Mouse (Mus musculus): Measurements from ENCODE around the gene Gls. TPM values are rescaled to one million over a fixed set of nuclear protein-coding genes. Genes with fewer than 3 reads are reported as not detected.

The Gls gene
- polyA plus RNA-seq, 2 experiments = 44.9 to 126 TPM

DNA sequence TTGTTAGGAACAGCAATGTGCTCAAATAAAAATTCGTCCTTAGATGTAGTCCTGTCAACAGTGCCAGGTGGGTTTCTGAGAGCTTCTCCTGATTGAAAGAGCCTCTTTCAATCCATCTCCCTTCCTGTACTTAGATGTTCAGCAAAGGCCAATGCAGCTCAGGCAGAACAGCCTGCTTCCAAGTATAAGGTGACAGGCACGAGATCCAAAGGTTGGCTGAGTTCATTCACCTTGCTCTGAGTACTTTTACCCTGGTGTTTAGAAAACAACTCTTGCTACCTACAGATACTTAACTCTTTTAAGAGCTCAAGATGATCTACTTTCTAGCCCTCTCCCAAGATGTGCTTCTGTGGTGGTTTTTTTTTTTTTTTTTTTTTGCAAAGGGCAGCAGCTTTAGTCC lies 56.0 kb downstream of the Gls start:
- 54% methylated on average over 2 of the region's 2 CpGs for WGBS
- no peak overlapping the region for H3K27ac ChIP-seq (replicated peaks; ENCODE audit: low read depth, low read length)

DNA sequence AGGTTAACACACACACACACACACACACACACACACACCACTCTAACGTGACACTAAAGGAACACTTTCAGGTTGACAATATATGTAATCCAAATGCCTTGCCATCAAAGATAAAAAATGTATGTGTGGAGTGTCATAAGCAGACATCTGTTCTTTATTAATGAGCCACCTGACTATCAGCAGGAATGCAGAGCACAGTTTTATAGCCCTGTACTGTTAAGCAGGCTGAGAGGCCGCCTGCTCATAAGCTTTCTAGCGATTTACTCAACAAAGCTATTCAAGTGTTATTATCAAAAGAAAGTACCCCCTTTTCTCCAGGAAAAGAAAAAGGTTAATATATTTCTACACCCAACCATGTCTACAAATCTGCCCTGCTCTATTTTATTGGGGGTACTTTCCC lies 57.0 kb downstream of the Gls start:
- Histone ChIP-seq H3K4me2 (replicated peaks; ENCODE audit: low read depth, low read length, severe bottlenecking) (no peak overlapping the region), H3K4me3 (replicated peaks; ENCODE audit: low read length) (no peak overlapping the region), H3K9ac (ENCODE audit: low read depth, low read length, severe bottlenecking) (no peak overlapping the region), H3K27ac (replicated peaks; ENCODE audit: low read depth, low read length) (no peak overlapping the region), H3K9me3 (ENCODE audit: control insufficient read depth, low read length) (no peaks in the 10 kb centered on the region), H3K36me3 (ENCODE audit: control insufficient read depth, insufficient read depth, low read length) (no peaks in the 10 kb centered on the region), H3K27me3 (ENCODE audit: control insufficient read depth, insufficient read depth, low read length) (no peaks in the 10 kb centered on the region), H3K4me1 (ENCODE audit: control insufficient read depth, insufficient read depth, low read length) (peaks cover 15% of the 10 kb centered on the region)
- TF ChIP-seq POLR2A (IDR thresholded peaks at IDR 0.05; ENCODE audit: borderline replicate concordance, extremely low read depth, insufficient read depth, insufficient read length) = no peak
- peak; percentile 52 for DNase-seq (ENCODE audit: low spot score)
- ATAC-seq (ENCODE audit: low FRiP score, low read depth) = peak; percentile 51; the same call in 1 of the 2 replicates
- 22% methylated on average over 3 of the region's 3 CpGs for WGBS

More for the DNA sequence above, 56.0 kb downstream of the Gls start:
- no peak overlapping the region for H3K9ac ChIP-seq (ENCODE audit: low read depth, low read length, severe bottlenecking)
- H3K4me1 ChIP-seq (ENCODE audit: control insufficient read depth, insufficient read depth, low read length) = peaks cover 15% of the 10 kb centered on the region
- H3K27me3 ChIP-seq (ENCODE audit: control insufficient read depth, insufficient read depth, low read length) = no peaks in the 10 kb centered on the region
- TF ChIP-seq POLR2A (IDR thresholded peaks at IDR 0.05; ENCODE audit: borderline replicate concordance, extremely low read depth, insufficient read depth, insufficient read length) = no peak
- ATAC-seq (ENCODE audit: low FRiP score, low read depth) = no peak
- H3K36me3 ChIP-seq (ENCODE audit: control insufficient read depth, insufficient read depth, low read length) = no peaks in the 10 kb centered on the region
- H3K4me3 ChIP-seq (replicated peaks; ENCODE audit: low read length) = no peak overlapping the region
- DNase-seq (ENCODE audit: low spot score) = no peak
- H3K9me3 ChIP-seq (ENCODE audit: control insufficient read depth, low read length) = no peaks in the 10 kb centered on the region
- H3K4me2 ChIP-seq (replicated peaks; ENCODE audit: low read depth, low read length, severe bottlenecking) = no peak overlapping the region

DNA sequence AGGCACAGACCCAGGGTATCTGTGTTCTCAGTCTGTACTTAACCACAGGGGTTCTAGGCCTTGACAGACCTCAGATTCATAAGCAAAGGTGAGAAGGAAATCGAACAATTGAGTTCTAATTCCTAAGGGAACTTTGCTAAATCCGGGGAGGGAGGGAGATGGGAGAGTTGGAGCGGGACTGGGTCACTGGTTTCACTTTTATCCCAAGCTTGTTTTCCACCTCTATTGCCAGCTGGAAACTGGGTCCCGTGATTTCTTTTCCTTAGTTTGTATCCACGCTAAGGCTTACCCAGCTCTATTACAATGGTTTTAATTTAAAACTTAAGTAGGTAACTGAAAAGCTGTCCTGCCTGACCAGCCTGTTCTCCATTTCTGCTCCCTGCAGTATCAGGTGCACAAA lies 57.7 kb downstream of the Gls start:
- no peak for ATAC-seq (ENCODE audit: low FRiP score, low read depth)
- no peak for TF ChIP-seq POLR2A (IDR thresholded peaks at IDR 0.05; ENCODE audit: borderline replicate concordance, extremely low read depth, insufficient read depth, insufficient read length)
- no peaks in the 10 kb centered on the region for H3K27me3 ChIP-seq (ENCODE audit: control insufficient read depth, insufficient read depth, low read length)
- no peak overlapping the region for H3K4me3 ChIP-seq (replicated peaks; ENCODE audit: low read length)
- no peak for DNase-seq (ENCODE audit: low spot score)
- 46% methylated on average over 5 of the region's 5 CpGs for WGBS
- no peak overlapping the region for H3K9ac ChIP-seq (ENCODE audit: low read depth, low read length, severe bottlenecking)
- peaks cover 15% of the 10 kb centered on the region for H3K4me1 ChIP-seq (ENCODE audit: control insufficient read depth, insufficient read depth, low read length)
- H3K36me3 ChIP-seq (ENCODE audit: control insufficient read depth, insufficient read depth, low read length) = no peaks in the 10 kb centered on the region
- no peak overlapping the region for H3K4me2 ChIP-seq (replicated peaks; ENCODE audit: low read depth, low read length, severe bottlenecking)
- H3K27ac ChIP-seq (replicated peaks; ENCODE audit: low read depth, low read length) = no peak overlapping the region
- no peaks in the 10 kb centered on the region for H3K9me3 ChIP-seq (ENCODE audit: control insufficient read depth, low read length)

DNA sequence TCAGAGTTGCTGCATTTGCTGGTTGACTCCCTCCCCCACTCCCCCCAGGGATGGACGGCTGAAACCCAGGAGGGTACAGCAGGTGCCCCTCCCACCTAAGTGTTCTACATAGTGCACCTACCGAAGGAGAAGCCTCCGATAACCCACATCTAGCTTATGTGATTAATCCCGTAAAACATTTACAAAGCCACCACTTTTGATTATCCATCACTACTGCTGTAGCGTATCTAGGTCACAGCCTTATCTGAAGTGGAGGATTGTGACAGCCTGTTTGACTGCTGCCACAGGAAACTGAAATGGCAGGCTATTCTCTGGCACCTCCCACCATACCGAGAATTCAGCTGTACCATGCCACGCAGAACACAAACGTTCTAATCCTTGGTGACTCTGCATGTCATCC lies 61.8 kb downstream of the Gls start:
- Histone ChIP-seq H3K36me3 (ENCODE audit: control insufficient read depth, insufficient read depth, low read length) (no peaks in the 10 kb centered on the region), H3K9ac (ENCODE audit: low read depth, low read length, severe bottlenecking) (no peak overlapping the region), H3K9me3 (ENCODE audit: control insufficient read depth, low read length) (no peaks in the 10 kb centered on the region), H3K4me2 (replicated peaks; ENCODE audit: low read depth, low read length, severe bottlenecking) (no peak overlapping the region), H3K27ac (replicated peaks; ENCODE audit: low read depth, low read length) (no peak overlapping the region), H3K4me3 (replicated peaks; ENCODE audit: low read length) (no peak overlapping the region), H3K4me1 (ENCODE audit: control insufficient read depth, insufficient read depth, low read length) (peaks cover 11% of the 10 kb centered on the region), H3K27me3 (ENCODE audit: control insufficient read depth, insufficient read depth, low read length) (no peaks in the 10 kb centered on the region)
- ATAC-seq (ENCODE audit: low FRiP score, low read depth) = no peak
- no peak for TF ChIP-seq POLR2A (IDR thresholded peaks at IDR 0.05; ENCODE audit: borderline replicate concordance, extremely low read depth, insufficient read depth, insufficient read length)
- no peak for DNase-seq (ENCODE audit: low spot score)
- 79% methylated on average over 8 of the region's 8 CpGs for WGBS

DNA sequence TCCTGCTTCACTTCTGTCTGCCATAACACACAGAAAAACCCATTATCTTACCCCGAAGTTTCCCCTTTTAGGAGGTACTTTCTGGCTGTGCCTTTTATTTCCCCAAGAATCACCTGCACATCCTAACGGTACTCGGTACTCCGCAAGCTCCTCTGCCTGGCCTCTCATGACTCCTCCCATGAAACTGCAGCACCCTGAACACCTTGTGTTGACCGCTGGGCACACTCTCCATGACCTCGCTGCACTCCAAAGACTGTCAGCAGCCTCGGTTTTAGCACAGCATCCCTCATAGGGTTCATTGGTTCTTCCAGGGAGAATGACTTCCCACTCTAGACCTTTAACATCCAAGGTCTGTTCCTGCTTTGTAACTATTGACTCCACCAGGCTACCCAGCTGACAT lies 62.3 kb downstream of the Gls start:
- ATAC-seq (ENCODE audit: low FRiP score, low read depth) (no peak), DNase-seq (ENCODE audit: low spot score) (no peak)
- Histone ChIP-seq H3K4me1 (ENCODE audit: control insufficient read depth, insufficient read depth, low read length) (peaks cover 7% of the 10 kb centered on the region), H3K27ac (replicated peaks; ENCODE audit: low read depth, low read length) (no peak overlapping the region), H3K9ac (ENCODE audit: low read depth, low read length, severe bottlenecking) (no peak overlapping the region), H3K4me2 (replicated peaks; ENCODE audit: low read depth, low read length, severe bottlenecking) (no peak overlapping the region), H3K4me3 (replicated peaks; ENCODE audit: low read length) (no peak overlapping the region), H3K27me3 (ENCODE audit: control insufficient read depth, insufficient read depth, low read length) (no peaks in the 10 kb centered on the region), H3K9me3 (ENCODE audit: control insufficient read depth, low read length) (no peaks in the 10 kb centered on the region), H3K36me3 (ENCODE audit: control insufficient read depth, insufficient read depth, low read length) (no peaks in the 10 kb centered on the region)
- TF ChIP-seq POLR2A (IDR thresholded peaks at IDR 0.05; ENCODE audit: borderline replicate concordance, extremely low read depth, insufficient read depth, insufficient read length) = no peak
- 71% methylated on average over 7 of the region's 7 CpGs for WGBS

DNA sequence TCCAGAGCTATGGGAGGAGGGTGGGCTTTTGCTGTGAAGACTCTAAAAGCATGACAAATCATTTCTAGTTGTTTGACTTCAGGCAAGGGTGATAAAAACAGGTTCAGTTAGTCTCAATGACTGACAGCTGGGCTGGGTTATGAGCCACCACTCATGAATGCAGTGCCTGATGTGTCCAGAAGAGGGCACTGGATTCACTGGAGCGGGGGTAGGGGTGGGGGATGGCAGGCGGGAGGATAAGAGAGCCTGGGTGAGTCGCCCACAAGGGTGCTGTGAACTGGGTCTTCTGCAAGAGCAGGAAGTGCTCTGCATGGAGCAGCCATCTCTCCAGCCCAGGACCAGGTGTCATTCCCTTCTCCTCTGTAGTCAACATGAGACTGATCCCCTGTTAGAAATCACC lies 63.0 kb downstream of the Gls start:
- H3K27ac ChIP-seq (replicated peaks; ENCODE audit: low read depth, low read length) = no peak overlapping the region
- no peak overlapping the region for H3K4me2 ChIP-seq (replicated peaks; ENCODE audit: low read depth, low read length, severe bottlenecking)
- DNase-seq (ENCODE audit: low spot score) = no peak
- no peaks in the 10 kb centered on the region for H3K27me3 ChIP-seq (ENCODE audit: control insufficient read depth, insufficient read depth, low read length)
- no peaks in the 10 kb centered on the region for H3K9me3 ChIP-seq (ENCODE audit: control insufficient read depth, low read length)
- TF ChIP-seq POLR2A (IDR thresholded peaks at IDR 0.05; ENCODE audit: borderline replicate concordance, extremely low read depth, insufficient read depth, insufficient read length) = no peak
- peaks cover 6% of the 10 kb centered on the region; the same call in 1 of the 2 replicates for H3K4me1 ChIP-seq (ENCODE audit: control insufficient read depth, insufficient read depth, low read length)
- 13% methylated on average over 3 of the region's 3 CpGs for WGBS
- H3K4me3 ChIP-seq (replicated peaks; ENCODE audit: low read length) = no peak overlapping the region
- no peaks in the 10 kb centered on the region for H3K36me3 ChIP-seq (ENCODE audit: control insufficient read depth, insufficient read depth, low read length)
- H3K9ac ChIP-seq (ENCODE audit: low read depth, low read length, severe bottlenecking) = no peak overlapping the region
- ATAC-seq (ENCODE audit: low FRiP score, low read depth) = no peak
